Mouse (Mus musculus): Measurements from ENCODE around the gene Tbc1d4.
A peak's percentile ranks its signal among the peaks of the same experiment; 100 is the strongest.
"Not testable (repeated sequence)": the region's sequence is repeated elsewhere in the genome, so short reads cannot be mapped to it uniquely, and the experiment has no call there.

Tbc1d4 gene

GRCm38 (mm10) chr14:101595301-101596080 lies 13.5 kb downstream of the Tbc1d4 start:
- DNase-seq (ENCODE audit: low read depth): no peak

- peak; percentile 12 for DNase-seq (ENCODE audit: low read depth)
Observed at GRCm38 (mm10) chr14:101594001-101594400, 15.0 kb downstream of the Tbc1d4 start.

GRCm38 (mm10) chr14:101593340-101593739 lies 15.7 kb downstream of the Tbc1d4 start:
- no peak for DNase-seq (ENCODE audit: low read depth)

GRCm38 (mm10) chr14:101591101-101591500 lies 17.9 kb downstream of the Tbc1d4 start:
- DNase-seq (ENCODE audit: low read depth): no peak

GRCm38 (mm10) chr14:101588209-101588991 lies 20.6 kb downstream of the Tbc1d4 start:
- not testable (repeated sequence) for DNase-seq (ENCODE audit: low read depth)

GRCm38 (mm10) chr14:101587366-101588040 lies 21.5 kb downstream of the Tbc1d4 start:
- DNase-seq (ENCODE audit: low read depth): not testable (repeated sequence)

- DNase-seq (ENCODE audit: low read depth): no peak
Observed at GRCm38 (mm10) chr14:101586096-101586495, 22.9 kb downstream of the Tbc1d4 start.

- DNase-seq (ENCODE audit: low read depth): no peak
Observed at GRCm38 (mm10) chr14:101575651-101576050, 33.3 kb downstream of the Tbc1d4 start.

GRCm38 (mm10) chr14:101574536-101574935 lies 34.5 kb downstream of the Tbc1d4 start:
- DNase-seq (ENCODE audit: low read depth): no peak

GRCm38 (mm10) chr14:101573107-101573614 lies 35.8 kb downstream of the Tbc1d4 start:
- no peak for DNase-seq (ENCODE audit: low read depth)

- no peak for DNase-seq (ENCODE audit: low read depth)
Observed at GRCm38 (mm10) chr14:101568828-101569227, 40.2 kb downstream of the Tbc1d4 start.

GRCm38 (mm10) chr14:101566717-101567116 lies 42.3 kb downstream of the Tbc1d4 start:
- DNase-seq (ENCODE audit: low read depth): no peak

GRCm38 (mm10) chr14:101565661-101566060 lies 43.3 kb downstream of the Tbc1d4 start:
- no peak for DNase-seq (ENCODE audit: low read depth)

- DNase-seq (ENCODE audit: low read depth): no peak
Observed at GRCm38 (mm10) chr14:101561251-101561701, 47.7 kb downstream of the Tbc1d4 start.

GRCm38 (mm10) chr14:101559446-101559845 lies 49.5 kb downstream of the Tbc1d4 start:
- peak; percentile 6 for DNase-seq (ENCODE audit: low read depth)

GRCm38 (mm10) chr14:101548885-101549573 lies 60.0 kb downstream of the Tbc1d4 start:
- no peak for DNase-seq (ENCODE audit: low read depth)

- DNase-seq (ENCODE audit: low read depth): no peak
Observed at GRCm38 (mm10) chr14:101541863-101542262, 67.1 kb downstream of the Tbc1d4 start.

GRCm38 (mm10) chr14:101541141-101541540 lies 67.8 kb downstream of the Tbc1d4 start:
- no peak for DNase-seq (ENCODE audit: low read depth)

GRCm38 (mm10) chr14:101540466-101540865 lies 68.5 kb downstream of the Tbc1d4 start:
- DNase-seq (ENCODE audit: low read depth): no peak

GRCm38 (mm10) chr14:101537906-101538305 lies 71.1 kb downstream of the Tbc1d4 start:
- no peak for DNase-seq (ENCODE audit: low read depth)

GRCm38 (mm10) chr14:101537413-101537812 lies 71.6 kb downstream of the Tbc1d4 start:
- no peak for DNase-seq (ENCODE audit: low read depth)
